Mouse (Mus musculus) thymus, adult 2 months (tissue): ENCODE results near the gene Adamtsl2. TPM values are rescaled to one million over a fixed set of nuclear protein-coding genes. Genes with fewer than 3 reads are reported as not detected.

Experiments used
- DNase-seq: peaks from one replicate; pipeline ENCODE4 v3.0.0; 2021
- H3K27ac ChIP-seq: fragments of 200-500 bp; 2 replicates; pipeline ENCODE4 v1.5.1; 2012; ENCODE audit warnings: low read length, control low read depth; ENCODE audit not compliant: control insufficient read depth, insufficient read depth
- H3K27me3 ChIP-seq: fragments of 200-500 bp; 2 replicates; pipeline ENCODE4 v1.6.1; 2012; ENCODE audit warnings: mild to moderate bottlenecking, low read length, moderate library complexity, mixed read lengths; ENCODE audit not compliant: control insufficient read depth, insufficient read depth
- H3K36me3 ChIP-seq: fragments of 200-500 bp; 2 replicates; pipeline ENCODE4 v1.6.1; 2012; ENCODE audit warnings: mild to moderate bottlenecking, low read length, moderate library complexity; ENCODE audit not compliant: control insufficient read depth, insufficient read depth
- H3K4me1 ChIP-seq: fragments of 200-500 bp; replicated peaks from 2 replicates; pipeline ENCODE4 v1.6.1; 2012; ENCODE audit warnings: low read length; ENCODE audit not compliant: control insufficient read depth, insufficient read depth
- H3K4me3 ChIP-seq: fragments of 200-500 bp; 2 replicates; pipeline ENCODE4 v1.5.1; 2012; ENCODE audit warnings: mild to moderate bottlenecking, low read length, control low read depth, moderate library complexity; ENCODE audit not compliant: control insufficient read depth, insufficient read depth
- CTCF ChIP-seq: fragments of 200-500 bp; IDR thresholded peaks from 2 replicates; pipeline ENCODE4 v1.5.1; 2012; ENCODE audit warnings: mild to moderate bottlenecking, control low read depth, low read length, moderate library complexity, borderline replicate concordance; ENCODE audit not compliant: control insufficient read depth, poor library complexity, insufficient read depth; ENCODE audit errors: extremely low read depth
- POLR2A ChIP-seq: fragments of 200-500 bp; IDR thresholded peaks from 2 replicates; pipeline ENCODE4 v1.6.1; 2012; ENCODE audit warnings: mild to moderate bottlenecking, low read length, control low read depth, moderate library complexity; ENCODE audit not compliant: control insufficient read depth, poor library complexity, insufficient read depth; ENCODE audit errors: extremely low read depth
- WGBS: fragments of 180-500 bp; shearing (Covaris S2); methylation state at CpG from one replicate; pipeline ENCODE4 v1.1.7; 2018; 5-methylcytosine and 5-hydroxymethylcytosine counted together
- polyA plus RNA-seq: library from polyadenylated mRNA; depleted of rRNA; stranded (reverse); fragments of >200 nt; gene quantifications from 2 replicates; pipeline ENCODE4 v1.2.3, GENCODE M21; 2012

Gene Adamtsl2
- polyA plus RNA-seq, 1 experiment = 16.1 TPM

DNA sequence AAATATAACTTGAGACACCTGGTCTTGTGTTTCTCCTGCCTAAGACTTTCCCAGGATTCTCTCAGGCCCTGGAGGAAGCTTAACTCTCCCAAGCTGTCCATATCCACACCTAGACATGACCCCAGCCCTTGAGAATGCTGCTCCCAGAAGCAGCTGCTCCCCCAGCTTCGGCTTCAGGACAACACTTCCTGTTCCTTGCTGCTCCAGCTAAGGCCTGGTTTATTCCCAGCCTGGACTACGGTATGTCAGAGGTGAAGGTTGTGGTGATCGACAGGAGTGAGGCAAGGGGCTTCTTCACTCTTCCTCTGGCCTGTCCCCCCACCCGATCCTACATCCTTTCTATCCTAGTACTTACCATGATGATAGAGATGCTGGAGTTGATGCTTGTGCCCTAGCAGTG lies 5.8 kb upstream of the Adamtsl2 start:
- H3K27me3 ChIP-seq = no peaks in the 10 kb centered on the region
- H3K36me3 ChIP-seq = no peaks in the 10 kb centered on the region
- H3K4me3 ChIP-seq = no peak overlapping the region
- H3K4me1 ChIP-seq = peaks cover 40% of the 10 kb centered on the region
- WGBS = 92% methylated on average over 4 of the region's 4 CpGs
- no peak for TF ChIP-seq POLR2A
- TF ChIP-seq CTCF = no peak
- DNase-seq = no peak
- H3K27ac ChIP-seq = no peak overlapping the region

DNA sequence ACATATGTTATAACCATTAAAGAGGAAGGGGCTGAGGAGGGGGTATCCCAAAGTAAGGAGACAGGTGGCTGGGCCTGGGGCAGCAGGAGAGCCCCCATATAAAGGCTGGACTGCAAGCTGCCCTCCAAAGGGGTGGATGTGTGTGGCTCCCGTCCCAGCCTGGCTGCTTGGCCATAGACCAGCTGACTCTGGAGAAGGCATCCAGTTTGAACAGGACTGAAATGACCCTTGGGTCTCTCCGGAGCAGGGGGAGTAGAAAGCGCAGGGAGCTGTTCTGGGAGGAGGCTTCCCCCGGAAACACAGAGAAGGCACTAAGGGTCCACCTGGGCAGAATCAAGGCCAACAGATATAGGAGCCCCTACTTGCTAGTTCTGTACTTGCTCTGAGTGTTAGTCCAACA lies 4.4 kb upstream of the Adamtsl2 start:
- DNase-seq = no peak
- 93% methylated on average over 4 of the region's 4 CpGs for WGBS
- Histone ChIP-seq H3K36me3 (no peaks in the 10 kb centered on the region), H3K27me3 (no peaks in the 10 kb centered on the region), H3K4me3 (no peak overlapping the region), H3K27ac (no peak overlapping the region), H3K4me1 (peaks cover 52% of the 10 kb centered on the region)
- TF ChIP-seq POLR2A (no peak), CTCF (no peak)

DNA sequence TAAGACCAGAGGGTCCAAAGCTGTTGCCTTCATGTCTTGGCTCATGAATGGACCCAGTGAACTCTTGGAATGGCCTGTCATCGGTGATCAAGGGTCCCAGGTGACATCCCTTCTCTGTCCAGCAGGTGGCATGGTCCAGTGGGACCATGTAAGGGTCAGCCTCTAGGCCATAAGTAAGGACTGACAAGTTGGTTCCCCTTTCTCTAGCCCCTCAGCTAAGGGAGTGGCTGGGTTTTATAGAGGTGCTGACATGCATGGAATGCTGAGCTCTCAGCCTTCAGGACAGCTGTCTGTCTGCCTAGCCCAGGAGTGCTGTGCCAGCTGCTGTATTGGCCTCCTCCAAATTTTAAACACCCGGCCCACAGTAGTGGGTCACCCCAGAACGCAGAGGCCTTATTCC lies 3.7 kb upstream of the Adamtsl2 start:
- Histone ChIP-seq H3K36me3 (no peaks in the 10 kb centered on the region), H3K27me3 (no peaks in the 10 kb centered on the region), H3K4me1 (peaks cover 52% of the 10 kb centered on the region), H3K4me3 (no peak overlapping the region), H3K27ac (no peak overlapping the region)
- WGBS = 76% methylated on average over 3 of the region's 3 CpGs
- peak; percentile 62; the same call in 1 of the 2 replicates for TF ChIP-seq CTCF
- TF ChIP-seq POLR2A = no peak
- DNase-seq = peak; percentile 41

DNA sequence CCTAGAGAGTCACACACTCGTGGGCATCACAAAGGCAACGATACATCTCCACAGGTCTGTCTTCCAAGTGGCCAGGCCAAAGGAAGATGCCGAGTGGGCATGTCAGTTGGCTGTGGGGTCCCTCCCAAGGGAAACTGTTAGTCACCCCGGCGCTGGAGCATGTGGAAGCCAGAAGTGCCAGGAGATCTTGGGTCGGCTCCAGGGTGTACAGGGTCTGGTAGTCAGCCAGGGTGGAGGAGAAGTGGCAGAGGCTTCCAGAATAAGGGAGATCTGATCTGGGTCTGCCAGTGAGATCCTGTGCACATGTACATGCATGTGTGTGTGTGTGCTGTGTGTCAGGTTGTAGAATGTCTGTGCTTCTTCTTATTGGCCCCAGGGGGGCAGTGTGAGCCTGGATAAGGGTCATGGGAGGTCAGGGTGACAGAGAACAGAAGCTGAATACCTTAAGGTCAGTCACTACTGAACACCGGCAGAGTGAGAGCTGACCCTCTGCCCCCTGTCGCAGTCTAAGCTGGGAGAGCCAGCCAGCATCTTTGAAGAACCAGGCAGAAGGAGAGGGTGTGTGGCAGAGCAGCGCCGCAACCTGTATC lies 1.4 kb upstream of the Adamtsl2 start:
- TF ChIP-seq CTCF = no peak
- no peak for TF ChIP-seq POLR2A
- H3K4me3 ChIP-seq = no peak overlapping the region
- no peaks in the 10 kb centered on the region for H3K36me3 ChIP-seq
- 73% methylated on average over 10 of the region's 10 CpGs for WGBS
- H3K4me1 ChIP-seq = peaks cover 48% of the 10 kb centered on the region
- no peaks in the 10 kb centered on the region for H3K27me3 ChIP-seq
- H3K27ac ChIP-seq = no peak overlapping the region
- DNase-seq = peak; percentile 63

DNA sequence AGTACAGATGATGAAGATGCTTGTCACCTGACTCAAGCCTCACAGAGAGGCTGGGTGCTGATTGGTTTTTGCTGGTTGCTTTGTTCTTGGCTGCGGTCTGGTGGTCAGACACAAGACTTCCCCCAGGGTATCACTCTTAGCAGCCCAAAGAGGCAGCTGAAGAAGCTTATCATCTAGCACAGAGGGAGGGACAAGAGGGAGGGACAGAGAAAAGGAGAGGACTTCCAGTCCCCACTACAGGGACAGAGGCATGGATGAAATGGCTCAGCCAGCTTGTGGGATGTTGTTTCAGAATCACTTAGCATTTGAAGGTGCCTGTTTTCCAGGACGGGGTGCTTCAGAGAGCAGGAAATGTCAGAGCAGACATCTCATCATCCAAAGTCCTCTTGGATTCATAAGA lies 867 bp upstream of the Adamtsl2 start:
- no peaks in the 10 kb centered on the region for H3K27me3 ChIP-seq
- H3K36me3 ChIP-seq = no peaks in the 10 kb centered on the region
- TF ChIP-seq POLR2A (no peak), CTCF (no peak)
- no peak overlapping the region for H3K4me3 ChIP-seq
- WGBS = 15% methylated on average over 2 of the region's 2 CpGs
- H3K27ac ChIP-seq = no peak overlapping the region
- H3K4me1 ChIP-seq = peaks cover 43% of the 10 kb centered on the region
- DNase-seq = peak; percentile 23

DNA sequence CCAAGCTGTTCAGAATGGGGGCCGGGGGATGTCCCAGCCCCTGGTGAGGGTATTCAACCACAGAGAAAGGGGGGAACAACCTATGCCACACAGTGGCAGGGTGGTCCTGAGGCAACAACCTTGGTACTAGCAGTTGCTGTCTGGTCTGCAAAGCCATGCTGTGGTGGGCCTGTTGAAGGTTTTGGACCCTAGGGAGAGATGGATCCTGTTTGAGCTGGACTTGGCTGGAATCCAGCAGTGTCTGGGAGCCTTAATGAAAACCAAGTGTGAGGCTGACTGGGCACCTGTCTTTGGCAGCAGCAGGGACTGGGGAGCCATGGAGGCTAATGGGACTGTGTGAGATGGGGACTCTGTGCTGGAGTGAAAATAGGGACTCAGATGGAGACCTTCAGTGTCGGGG lies 470 bp downstream of the Adamtsl2 start:
- Histone ChIP-seq H3K4me3 (peak overlapping the region; percentile 11), H3K36me3 (no peaks in the 10 kb centered on the region), H3K27ac (no peak overlapping the region; the same call in 1 of the 2 replicates), H3K27me3 (no peaks in the 10 kb centered on the region), H3K4me1 (peaks cover 50% of the 10 kb centered on the region)
- DNase-seq = no peak
- TF ChIP-seq CTCF (no peak), POLR2A (no peak)
- 51% methylated on average over 2 of the region's 2 CpGs for WGBS
